Mouse (Mus musculus) cortical plate, adult 2 months (tissue): ENCODE data around the gene Daxx. TPM values are rescaled to one million over a fixed set of nuclear protein-coding genes. Genes with fewer than 3 reads are reported as not detected.
A peak's percentile ranks its signal among the peaks of the same experiment; 100 is the strongest.
"Not testable (repeated sequence)": the region's sequence is repeated elsewhere in the genome, so short reads cannot be mapped to it uniquely, and the experiment has no call there.

Experiments
- H3K27ac ChIP-seq: fragments of 200-500 bp; 2 replicates; pipeline ENCODE4 v1.5.1; 2012; ENCODE audit warnings: low read length, control low read depth, inconsistent platforms; ENCODE audit not compliant: insufficient read depth
- H3K4me1 ChIP-seq: fragments of 200-500 bp; 2 replicates; pipeline ENCODE4 v1.6.1; 2011; ENCODE audit warnings: low read length; ENCODE audit not compliant: control insufficient read depth, insufficient read depth
- H3K4me3 ChIP-seq: fragments of 200-500 bp; 2 replicates; pipeline ENCODE4 v1.5.1; 2011; ENCODE audit warnings: mild to moderate bottlenecking, low read length, control low read depth; ENCODE audit not compliant: insufficient read depth
- CTCF ChIP-seq: fragments of 200-500 bp; IDR thresholded peaks from 2 replicates; pipeline ENCODE4 v1.5.1; 2011; ENCODE audit warnings: mild to moderate bottlenecking, control low read depth, low read length; ENCODE audit not compliant: insufficient read depth; ENCODE audit errors: extremely low read depth
- POLR2A ChIP-seq: fragments of 200-500 bp; IDR thresholded peaks from 2 replicates; pipeline ENCODE4 v1.6.1; 2011; ENCODE audit warnings: mild to moderate bottlenecking, low read length, control low read depth; ENCODE audit not compliant: insufficient read depth; ENCODE audit errors: extremely low read depth
- polyA plus RNA-seq: library from polyadenylated mRNA; depleted of rRNA; stranded (reverse); fragments of >200 nt; gene quantifications from 2 replicates; pipeline ENCODE4 v1.2.3, GENCODE M21; 2012

Daxx gene
- polyA plus RNA-seq, 1 experiment, result 27.4 TPM

- Histone ChIP-seq H3K27ac (no peak overlapping the region), H3K4me1 (no peaks in the 10 kb centered on the region), H3K4me3 (no peak overlapping the region)
- TF ChIP-seq POLR2A (no peak), CTCF (no peak)
These were observed 17.9 kb upstream of the Daxx start for GRCm38 (mm10) chr17:33891357-33891756.

DNA sequence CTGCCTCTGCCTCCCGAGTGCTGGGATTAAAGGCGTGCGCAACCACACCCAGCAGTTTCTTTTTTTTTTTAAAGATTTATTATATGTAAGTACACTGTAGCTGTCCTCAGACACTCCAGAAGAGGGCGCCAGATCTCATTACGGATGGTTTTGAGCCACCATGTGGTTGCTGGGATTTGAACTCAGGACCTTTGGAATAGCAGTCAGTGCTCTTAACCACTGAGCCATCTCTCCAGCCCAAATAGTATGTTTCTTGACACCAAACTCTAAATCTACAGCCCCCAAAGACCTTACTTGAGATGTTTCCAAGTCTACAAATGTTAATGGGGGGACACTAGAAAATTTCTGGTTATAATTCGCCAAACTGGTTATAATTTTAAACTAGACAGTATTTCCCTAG, 17.3 kb upstream of the Daxx start:
- H3K4me3 ChIP-seq, H3K4me1 ChIP-seq, H3K27ac ChIP-seq: not testable (repeated sequence)

GRCm38 (mm10) chr17:33892429-33892828, 16.8 kb upstream of the Daxx start:
- H3K4me3 ChIP-seq, result no peak overlapping the region
- H3K4me1 ChIP-seq, result no peaks in the 10 kb centered on the region
- no peak for TF ChIP-seq CTCF
- TF ChIP-seq POLR2A, result no peak
- no peak overlapping the region for H3K27ac ChIP-seq

- H3K4me3 ChIP-seq, H3K4me1 ChIP-seq, H3K27ac ChIP-seq: not testable (repeated sequence)
These were observed 16.2 kb upstream of the Daxx start for GRCm38 (mm10) chr17:33893011-33893410.

DNA sequence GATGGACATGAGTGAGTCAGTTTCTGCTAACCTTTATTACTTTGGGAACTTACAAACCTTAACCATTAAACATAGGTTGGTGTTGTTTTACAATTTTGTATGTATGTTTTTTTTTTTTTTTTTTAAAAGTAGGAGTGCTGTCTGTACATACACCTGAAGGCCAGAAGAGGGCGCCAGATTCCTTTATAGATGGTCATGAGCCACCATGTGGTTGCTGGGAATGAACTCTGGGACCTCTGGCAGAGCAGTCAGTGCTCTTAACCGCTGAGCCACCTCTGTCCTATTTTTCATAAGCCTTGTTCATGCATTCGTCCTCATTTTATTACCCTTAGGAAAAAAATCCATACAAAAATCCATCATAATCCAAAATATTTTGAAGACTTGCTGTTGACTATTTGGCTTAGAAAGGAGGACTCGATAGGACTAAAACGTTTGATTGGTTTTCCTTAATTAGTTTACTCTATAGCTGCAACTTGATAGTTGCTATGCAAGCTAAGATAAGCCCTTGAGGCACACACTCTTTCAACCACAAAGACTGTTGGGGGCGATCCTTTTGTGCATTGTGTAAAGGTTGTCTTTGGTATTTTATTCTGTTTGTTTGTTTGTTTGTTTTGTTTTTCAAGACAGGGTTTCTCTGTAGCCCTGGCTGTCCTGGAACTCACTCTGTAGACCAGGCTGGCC, 12.0 kb upstream of the Daxx start:
- TF ChIP-seq POLR2A (no peak), CTCF (peak; percentile 49)
- no peak overlapping the region for H3K27ac ChIP-seq
- H3K4me1 ChIP-seq, result no peaks in the 10 kb centered on the region
- H3K4me3 ChIP-seq, result no peak overlapping the region

- H3K4me3 ChIP-seq, H3K27ac ChIP-seq, H3K4me1 ChIP-seq: not testable (repeated sequence)
These were observed 11.0 kb upstream of the Daxx start for GRCm38 (mm10) chr17:33898193-33898592.

DNA sequence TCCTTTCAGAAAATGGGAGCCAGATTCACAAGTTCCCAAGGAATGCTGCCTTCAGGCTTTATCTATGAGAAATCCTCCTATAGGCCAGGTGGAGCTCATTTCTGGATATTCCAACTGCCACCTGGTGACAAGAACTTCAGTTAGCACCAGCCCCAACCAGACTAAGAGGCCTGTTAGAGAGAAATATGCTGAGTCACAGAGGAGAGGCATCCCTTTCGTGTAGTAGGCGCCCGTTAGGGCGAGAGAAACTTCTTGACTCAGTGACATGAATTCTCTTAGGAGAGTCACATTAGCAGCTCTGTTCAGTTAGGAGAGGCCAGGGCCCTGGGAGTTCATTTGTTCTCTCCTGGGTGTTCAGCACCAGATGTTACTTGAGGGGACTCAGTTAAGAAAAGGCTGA, 9.6 kb upstream of the Daxx start:
- no peaks in the 10 kb centered on the region for H3K4me1 ChIP-seq
- no peak overlapping the region for H3K4me3 ChIP-seq
- TF ChIP-seq CTCF, result no peak
- no peak for TF ChIP-seq POLR2A
- no peak overlapping the region for H3K27ac ChIP-seq

- H3K4me1 ChIP-seq, result no peaks in the 10 kb centered on the region
- TF ChIP-seq POLR2A (no peak), CTCF (no peak)
- no peak overlapping the region for H3K4me3 ChIP-seq
- no peak overlapping the region for H3K27ac ChIP-seq
These were observed 8.8 kb upstream of the Daxx start for GRCm38 (mm10) chr17:33900281-33900988.

DNA sequence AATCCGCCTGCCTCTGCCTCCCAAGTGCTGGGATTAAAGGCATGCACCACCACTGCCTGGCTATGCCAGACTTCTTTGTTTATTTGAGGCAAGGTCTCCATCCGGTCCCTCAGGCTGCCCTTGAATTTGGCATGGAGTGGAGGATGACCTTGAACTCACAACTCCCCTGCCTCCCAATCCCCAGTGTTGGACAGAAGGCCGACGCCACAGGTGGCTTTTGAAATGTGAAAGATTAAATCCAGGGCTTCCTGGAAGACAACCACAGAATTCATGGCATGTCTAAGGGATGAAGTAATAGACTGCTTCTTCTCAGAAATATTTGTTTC, 8.3 kb upstream of the Daxx start:
- no peak overlapping the region for H3K27ac ChIP-seq
- TF ChIP-seq POLR2A (no peak), CTCF (no peak)
- no peaks in the 10 kb centered on the region for H3K4me1 ChIP-seq
- H3K4me3 ChIP-seq, result no peak overlapping the region

- TF ChIP-seq POLR2A (no peak), CTCF (no peak)
- Histone ChIP-seq H3K4me3 (no peak overlapping the region), H3K4me1 (no peaks in the 10 kb centered on the region), H3K27ac (no peak overlapping the region)
These were observed 7.6 kb upstream of the Daxx start for GRCm38 (mm10) chr17:33901653-33902052.
